Mouse (Mus musculus): Measurements from ENCODE around the gene Aoc2.
"Not testable (repeated sequence)": the region's sequence is repeated elsewhere in the genome, so short reads cannot be mapped to it uniquely, and the experiment has no call there.

The Aoc2 gene

GRCm38 (mm10) chr11:101355916-101356315, 31.1 kb downstream of the Aoc2 start:
- no peak for DNase-seq (ENCODE audit: low spot score)

- no peak for DNase-seq (ENCODE audit: low spot score)
These were observed 32.8 kb downstream of the Aoc2 start for GRCm38 (mm10) chr11:101357505-101358182.

DNA sequence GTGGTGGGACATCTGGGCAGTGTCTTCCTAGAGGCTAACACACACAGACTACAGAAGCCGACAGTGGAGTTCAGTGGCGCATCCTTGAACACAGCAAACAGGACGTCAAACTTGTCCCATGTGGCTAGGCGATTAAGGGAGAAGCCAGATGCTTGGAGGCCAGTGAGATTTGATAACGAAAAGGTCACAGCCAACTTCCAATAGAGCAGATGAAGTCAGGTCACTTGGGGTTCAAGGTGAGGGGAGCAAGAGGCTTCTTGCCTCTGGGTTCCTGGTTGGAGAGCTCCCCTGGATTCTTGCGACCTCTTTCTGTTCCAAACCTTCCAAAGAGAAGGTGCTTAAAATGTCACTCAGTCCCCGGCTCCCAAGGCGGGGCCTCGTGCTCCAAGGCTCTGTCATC, 34.9 kb downstream of the Aoc2 start:
- no peak for DNase-seq (ENCODE audit: low spot score)

- no peak for DNase-seq (ENCODE audit: low spot score)
These were observed 35.8 kb downstream of the Aoc2 start for GRCm38 (mm10) chr11:101360651-101361113.

- no peak for DNase-seq (ENCODE audit: low spot score)
These were observed 39.7 kb downstream of the Aoc2 start for GRCm38 (mm10) chr11:101364531-101364931.

DNA sequence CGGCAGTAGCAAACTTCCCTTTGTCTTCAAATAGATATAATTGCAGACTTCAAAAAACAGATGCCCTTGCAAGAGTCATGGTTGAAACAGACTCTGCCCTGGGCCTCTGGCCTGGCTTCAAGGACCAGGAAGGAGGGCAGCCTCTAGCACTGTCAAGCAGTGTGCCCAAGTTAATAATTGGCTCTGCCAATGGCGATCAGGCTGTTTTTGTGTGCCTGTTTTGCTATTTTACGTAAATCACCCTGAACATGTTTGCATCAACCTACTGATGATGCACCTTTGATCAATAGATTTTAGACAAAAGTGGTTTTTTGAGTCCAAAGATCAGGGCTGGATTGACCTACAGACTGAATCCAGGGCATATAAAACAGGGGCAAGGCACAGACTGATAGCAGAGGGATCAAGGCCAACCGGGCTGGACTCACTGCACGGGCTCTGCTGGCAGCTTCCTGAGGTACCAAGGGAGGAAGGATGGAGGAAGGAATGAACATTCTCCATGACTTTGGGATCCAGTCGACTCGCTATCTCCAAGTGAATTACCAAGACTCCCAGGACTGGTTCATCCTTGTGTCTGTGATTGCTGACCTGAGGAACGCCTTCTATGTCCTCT, 42.6 kb downstream of the Aoc2 start, which contains the start of gene G6pc:
Gene G6pc, plus strand, starts transcription at position 236 of the 610 bp plus-strand sequence.
- no peak for DNase-seq (ENCODE audit: low spot score)

DNA sequence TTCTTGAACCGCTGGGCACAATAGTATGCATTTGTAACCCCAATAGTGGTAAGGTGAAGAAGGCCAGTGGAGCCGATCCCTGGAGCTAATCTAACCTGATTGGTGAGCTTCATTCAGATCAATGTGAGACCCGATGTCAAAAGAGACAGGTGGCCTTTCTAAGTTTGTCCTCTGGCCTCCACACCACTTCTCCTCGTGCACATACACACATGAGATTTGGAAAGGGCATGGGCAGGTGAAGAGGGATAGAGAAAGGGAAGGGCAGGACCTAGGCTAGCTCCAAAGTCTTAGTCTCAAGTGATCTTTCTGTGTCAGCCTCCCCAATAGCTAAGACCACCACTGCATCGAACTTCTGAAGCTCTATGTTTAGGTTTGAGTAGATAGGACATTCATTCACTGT, 45.3 kb downstream of the Aoc2 start:
- DNase-seq (ENCODE audit: low spot score), result no peak

- DNase-seq (ENCODE audit: low spot score), result no peak
These were observed 49.6 kb downstream of the Aoc2 start for GRCm38 (mm10) chr11:101374421-101374938.

DNA sequence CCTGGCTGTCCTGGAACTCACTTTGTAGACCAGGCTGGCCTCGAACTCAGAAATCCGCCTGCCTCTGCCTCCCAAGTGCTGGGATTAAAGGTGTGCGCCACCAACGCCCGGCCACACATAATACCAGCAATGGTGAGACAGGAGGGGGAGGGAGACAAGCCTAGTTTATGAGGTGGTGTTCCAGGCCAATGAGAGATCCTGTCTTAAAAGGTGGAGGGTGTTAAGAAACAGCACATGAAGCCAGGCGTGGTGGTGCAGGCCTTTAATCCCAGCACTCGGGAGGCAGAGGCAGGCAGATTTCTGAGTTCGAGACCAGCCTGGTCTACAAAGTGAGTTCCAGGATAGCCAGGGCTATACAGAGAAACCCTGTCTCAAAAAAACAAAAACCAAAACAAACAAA, 53.3 kb downstream of the Aoc2 start:
- not testable (repeated sequence) for DNase-seq (ENCODE audit: low spot score)

DNA sequence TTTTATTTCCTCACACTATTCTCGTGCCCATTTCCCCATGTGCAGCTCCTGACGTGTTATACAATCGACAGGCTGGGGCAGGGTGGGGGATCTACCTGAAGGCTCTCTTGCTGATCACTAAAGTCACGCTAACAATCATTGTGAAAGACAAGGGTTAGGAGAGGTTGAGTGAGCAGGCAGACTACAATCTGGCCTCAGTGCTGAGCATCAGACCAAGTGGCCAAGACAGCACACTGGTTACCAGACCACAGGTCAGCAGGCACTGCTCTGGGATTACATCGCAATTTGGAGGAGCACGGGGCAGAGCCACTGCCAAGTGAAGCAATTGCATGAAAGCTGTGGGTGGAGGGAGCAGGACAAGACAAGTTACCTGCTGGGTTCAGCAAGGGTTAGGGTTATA, 54.1 kb downstream of the Aoc2 start:
- no peak for DNase-seq (ENCODE audit: low spot score)
